Mouse (Mus musculus) midbrain, embryonic 16.5 days (tissue): Measurements from ENCODE around the gene Cables2. TPM values are rescaled to one million over a fixed set of nuclear protein-coding genes. Genes with fewer than 3 reads are reported as not detected.

ENCODE experiments used
- ATAC-seq: fragments of 200-750 bp; cut with Nextera tagmentation; 2 replicates; pipeline ENCODE4 v1.8.0; 2017; ENCODE audit warnings: moderate TSS enrichment
- H3K27ac ChIP-seq: fragments of 300-500 bp; sonication (generic); 2 replicates; pipeline ENCODE4 v1.5.1; 2014; ENCODE audit warnings: mild to moderate bottlenecking, low read length, mixed read lengths
- H3K27me3 ChIP-seq: fragments of 300-500 bp; sonication (generic); 2 replicates; pipeline ENCODE4 v1.6.1; 2014; ENCODE audit warnings: low read depth, low read length, mixed read lengths; ENCODE audit not compliant: control insufficient read depth, insufficient read depth
- H3K36me3 ChIP-seq: fragments of 300-500 bp; sonication (generic); 2 replicates; pipeline ENCODE4 v1.6.1; 2014; ENCODE audit warnings: mild to moderate bottlenecking, low read length, moderate library complexity, mixed read lengths; ENCODE audit not compliant: control insufficient read depth, insufficient read depth
- H3K4me1 ChIP-seq: fragments of 300-500 bp; sonication (generic); 2 replicates; pipeline ENCODE4 v1.6.1; 2014; ENCODE audit warnings: mild to moderate bottlenecking, low read length, mixed read lengths; ENCODE audit not compliant: control insufficient read depth, insufficient read depth
- H3K4me2 ChIP-seq: fragments of 300-500 bp; sonication (generic); 2 replicates; pipeline ENCODE4 v1.6.1; 2014; ENCODE audit warnings: mild to moderate bottlenecking, low read length, mixed read lengths
- H3K4me3 ChIP-seq: fragments of 300-500 bp; sonication (generic); 2 replicates; pipeline ENCODE4 v1.5.1; 2014; ENCODE audit warnings: low read depth, mild to moderate bottlenecking, low read length, moderate library complexity, mixed read lengths
- H3K9ac ChIP-seq: fragments of 300-500 bp; sonication (generic); 2 replicates; pipeline ENCODE4 v1.6.1; 2014; ENCODE audit warnings: low read depth, low read length, mixed read lengths
- H3K9me3 ChIP-seq: fragments of 300-500 bp; sonication (generic); replicated peaks from 2 replicates; pipeline ENCODE4 v1.6.1; 2014; ENCODE audit warnings: mild to moderate bottlenecking, low read length, mixed read lengths; ENCODE audit not compliant: control insufficient read depth, poor library complexity, severe bottlenecking
- WGBS: fragments of 180-500 bp; shearing (Covaris S2); extraction: QIAGEN DNeasy Blood & Tissue Kit; methylation state at CpG from one replicate; pipeline ENCODE4 v1.1.7; 2014; 5-methylcytosine and 5-hydroxymethylcytosine counted together
- microRNA-seq: library from miRNA; unstranded; fragments of <30 nt; microRNA quantifications from one replicate; pipeline ENCODE4, GENCODE M21; 2017
- polyA plus RNA-seq: library from polyadenylated mRNA; unstranded; fragments of >200 nt; fragmentation: Nextera tagmentation; extraction: Ambion mirVana; gene quantifications from 2 replicates; pipeline ENCODE4 v1.2.1, GENCODE M21; 2015

Gene Cables2
- polyA plus RNA-seq, 1 experiment from 2014 or later, result 24.2 TPM

DNA sequence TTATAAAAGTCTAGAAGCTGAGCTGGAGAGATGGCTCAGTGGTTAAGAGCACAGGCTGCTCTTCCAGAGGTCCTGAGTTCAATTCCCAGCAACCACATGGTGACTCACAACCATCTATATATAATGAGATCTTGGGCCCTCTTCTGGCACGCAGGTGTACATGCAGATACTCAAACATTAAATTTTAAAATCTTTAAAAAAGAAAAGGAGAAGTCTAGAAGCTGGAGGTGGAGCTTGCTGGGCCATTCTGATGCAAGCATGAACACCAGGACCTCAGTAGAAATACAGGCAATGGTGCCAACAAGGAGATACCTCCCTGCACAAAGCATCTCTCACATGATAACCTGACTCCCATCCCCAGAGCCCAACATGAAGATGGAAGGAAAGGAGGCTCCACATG is 64.3 kb downstream of the Cables2 start:
- Histone ChIP-seq H3K4me2 (no peak overlapping the region), H3K9me3 (no peaks in the 10 kb centered on the region), H3K4me3 (no peak overlapping the region), H3K27me3 (no peaks in the 10 kb centered on the region), H3K9ac (no peak overlapping the region), H3K4me1 (peaks cover 2% of the 10 kb centered on the region; the same call in 1 of the 2 replicates), H3K36me3 (no peaks in the 10 kb centered on the region), H3K27ac (no peak overlapping the region)
- ATAC-seq, result no peak
- WGBS, result 83% methylated on average over 1 of the region's 1 CpGs

Small RNAs within 50 kb of the gene (microRNA-seq; reads per million reads assigned to microRNA genes)
- gene Mir3091, result not detected

Other genes with a start within 250 kb of the Cables2 start
- gene Lsm14b, start 248.5 kb downstream of the Cables2 start, polyA plus RNA-seq, result 21.0 and 22.4 TPM in 2 replicates
- 504 and 541 TPM in 2 replicates for gene Psma7, start 231.1 kb downstream of the Cables2 start, polyA plus RNA-seq
- 70.4 and 74.3 TPM in 2 replicates for gene Ss18l1, start 231.0 kb downstream of the Cables2 start, polyA plus RNA-seq
- gene Mtg2, start 202.9 kb downstream of the Cables2 start, polyA plus RNA-seq, result 34.9 and 35.7 TPM in 2 replicates
- gene Hrh3, start 169.0 kb downstream of the Cables2 start, polyA plus RNA-seq, result 3.3 TPM in 2 replicates
- gene Osbpl2, start 154.2 kb downstream of the Cables2 start, polyA plus RNA-seq, result 75.5 and 76.1 TPM in 2 replicates
- 201 and 206 TPM in 2 replicates for gene Adrm1, start 102.0 kb downstream of the Cables2 start, polyA plus RNA-seq
- 1.6 and 2.6 TPM in 2 replicates for gene Lama5, start 47.6 kb downstream of the Cables2 start, polyA plus RNA-seq
- 295 and 298 TPM in 2 replicates for gene Rps21, start 16.1 kb downstream of the Cables2 start, polyA plus RNA-seq
- gene Rbbp8nl, start 16.4 kb upstream of the Cables2 start, polyA plus RNA-seq, result not detected in 2 replicates
- gene Gata5, start 61.2 kb upstream of the Cables2 start, polyA plus RNA-seq, result not detected in 2 replicates
- 1.7 and 2.4 TPM in 2 replicates for gene Slco4a1, start 182.7 kb upstream of the Cables2 start, polyA plus RNA-seq
- gene Ntsr1, start 226.5 kb upstream of the Cables2 start, polyA plus RNA-seq, result 2.7 and 3.3 TPM in 2 replicates